Mouse (Mus musculus): Measurements from ENCODE around the gene Lamtor1.

The Lamtor1 gene

GRCm38 (mm10) chr7:101905561-101906286 lies at the start of gene Lamtor1:
Lamtor1 (plus strand) TSS chr7:101905904.
- peak; percentile 100 for DNase-seq

DNA sequence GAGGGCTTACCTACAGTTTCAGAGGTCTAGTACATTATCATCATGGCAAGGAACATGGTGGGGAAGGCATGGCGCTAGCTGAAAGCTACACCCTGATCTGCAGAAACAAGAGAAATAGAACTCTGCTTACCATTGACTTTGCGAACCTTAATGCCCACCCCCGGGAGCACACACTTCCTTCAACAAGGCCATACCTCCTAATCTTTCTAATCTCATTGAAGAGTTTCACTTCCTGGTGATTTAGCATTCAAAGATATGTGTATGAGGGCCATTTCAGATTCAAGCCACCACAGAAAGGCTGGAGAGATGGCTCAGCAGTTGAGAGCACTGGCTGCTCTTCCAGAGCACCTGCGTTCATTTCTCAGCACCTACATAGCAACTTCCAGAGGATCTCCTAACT lies 48.6 kb upstream of the Lamtor1 start, which contains the start of gene Folr2:
Gene Folr2 (minus strand): TSS at position 101 of the 400 bp plus-strand sequence.
- DNase-seq: no peak

GRCm38 (mm10) chr7:101858362-101858761 lies 47.3 kb upstream of the Lamtor1 start:
- DNase-seq: no peak

DNA sequence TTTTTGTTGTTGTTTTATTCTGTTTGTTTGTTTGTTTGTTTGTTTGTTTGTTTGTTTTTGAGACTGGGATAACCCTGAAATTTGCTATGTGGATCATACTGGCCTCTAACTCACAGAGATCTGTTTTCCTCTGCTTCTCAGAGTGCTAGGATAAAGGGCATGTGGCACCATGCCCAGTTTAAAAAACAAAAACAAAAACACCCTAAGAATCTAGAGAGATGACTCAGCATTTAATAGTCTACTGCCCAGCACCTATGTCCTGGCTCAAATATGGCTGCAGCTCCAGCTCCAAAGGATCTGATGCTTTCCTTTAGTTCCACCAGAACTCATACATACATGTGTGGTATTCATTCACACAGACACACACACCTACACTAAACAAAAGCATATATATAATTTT lies 44.7 kb upstream of the Lamtor1 start:
- peak; percentile 56 to 76 for DNase-seq

- DNase-seq: no peak
Observed at GRCm38 (mm10) chr7:101862291-101862690, 43.4 kb upstream of the Lamtor1 start.

GRCm38 (mm10) chr7:101863415-101863814 lies 42.3 kb upstream of the Lamtor1 start, which contains the start of gene Anapc15:
Anapc15 (plus strand) TSS chr7:101863715.
- DNase-seq: no peak

DNA sequence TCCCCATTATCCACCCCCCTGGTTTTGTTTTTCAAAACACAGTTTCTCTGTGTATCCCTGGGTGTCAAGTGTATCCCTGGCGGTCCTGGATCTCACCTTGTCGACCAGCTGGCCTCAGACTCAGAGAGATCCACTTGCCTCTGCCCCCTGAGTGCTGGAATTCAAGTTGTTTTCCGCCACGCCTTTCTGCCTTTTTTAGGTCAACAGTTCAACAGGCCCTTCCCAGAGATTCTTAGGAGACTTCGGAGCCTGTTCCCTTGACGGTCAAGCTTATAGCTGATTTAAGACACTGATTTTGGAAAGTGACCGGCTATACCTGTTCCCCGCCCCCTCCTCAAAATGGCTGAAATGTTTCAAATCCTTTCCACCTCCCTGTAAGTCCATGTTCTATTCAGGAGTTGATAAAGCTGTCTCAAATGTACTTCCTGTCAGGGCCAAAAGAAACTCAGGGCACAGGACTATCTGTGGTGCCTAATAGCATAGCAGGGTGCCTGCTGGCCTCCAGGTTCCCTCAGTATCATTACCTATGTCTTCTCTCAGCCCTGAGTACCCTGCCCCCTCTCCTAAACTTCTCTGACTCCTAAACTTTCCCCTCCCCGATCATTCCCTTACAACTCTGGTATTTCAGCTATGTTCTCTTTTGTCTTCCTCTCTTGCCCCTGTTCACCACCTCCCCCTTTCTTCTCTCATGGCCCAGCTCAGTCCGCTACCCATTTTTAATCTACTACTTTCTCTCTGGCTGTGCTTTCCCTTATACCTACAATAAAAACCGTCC lies 39.0 kb upstream of the Lamtor1 start:
- peak in 1 of 2 experiments; percentile 30 for DNase-seq

DNA sequence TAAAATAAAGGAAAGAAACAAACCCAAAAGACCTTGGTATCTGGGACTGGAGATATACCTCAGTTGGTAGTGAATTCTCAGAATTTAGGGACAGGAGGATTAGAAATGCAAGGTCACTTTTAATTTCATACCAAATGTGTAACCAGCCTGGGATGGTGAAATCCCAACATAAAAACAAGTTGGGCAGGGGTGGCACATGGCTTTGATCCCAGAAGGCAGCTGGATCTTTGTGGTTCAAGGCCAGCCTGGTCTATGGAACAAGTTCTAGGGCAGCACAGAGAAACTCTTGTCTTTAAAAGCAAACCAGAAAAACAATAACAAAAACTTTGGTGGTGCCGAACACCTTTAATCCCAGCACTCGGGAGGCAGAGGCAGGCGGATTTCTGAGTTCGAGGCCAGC lies 38.2 kb upstream of the Lamtor1 start:
- no peak for DNase-seq

DNA sequence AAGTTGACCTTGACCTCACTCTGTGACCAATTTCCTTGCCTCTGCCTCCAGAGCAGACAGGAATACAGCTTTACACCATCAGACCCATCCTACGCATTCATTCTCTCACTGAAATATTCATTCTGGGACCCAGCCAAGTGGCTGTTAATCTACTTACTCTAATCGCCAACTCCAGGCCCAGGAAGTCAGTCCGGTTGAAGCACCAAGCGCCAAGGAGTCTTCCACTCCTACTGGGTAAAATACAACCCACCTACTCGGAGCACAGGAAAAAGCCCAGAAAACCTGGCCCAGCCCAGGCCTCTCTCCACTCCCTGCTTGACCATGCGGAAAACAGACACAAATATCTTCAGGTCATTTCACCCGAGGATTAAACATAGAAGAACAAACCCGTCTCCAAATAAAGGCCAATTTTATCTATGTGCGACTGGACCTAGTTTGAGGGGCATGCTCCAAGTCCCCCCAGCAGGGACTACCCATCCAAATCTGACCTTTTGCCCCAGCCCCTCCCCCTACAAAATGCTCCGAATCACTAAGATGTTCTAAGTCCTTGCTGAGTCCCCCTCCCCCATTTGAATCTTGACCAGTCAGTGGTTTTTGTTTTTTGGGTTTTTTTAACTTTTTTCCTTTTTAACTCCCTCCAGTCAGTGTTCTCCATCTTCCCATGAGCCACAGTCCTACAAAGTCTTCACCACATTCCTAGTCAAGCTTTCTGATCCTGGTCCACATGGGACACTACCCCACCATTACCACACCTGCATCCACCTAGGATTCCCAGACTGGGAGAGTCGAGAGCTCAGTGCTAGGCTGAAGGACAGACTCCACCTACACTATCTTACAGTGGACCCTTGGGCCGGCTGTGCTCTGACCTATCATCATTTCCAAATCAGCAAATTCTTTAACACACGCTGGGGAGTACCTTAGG lies 37.2 kb upstream of the Lamtor1 start:
- DNase-seq: peak; percentile 71 to 76

- DNase-seq: peak in 1 of 2 experiments; percentile 58
Observed at GRCm38 (mm10) chr7:101869163-101869500, 36.6 kb upstream of the Lamtor1 start.

- peak; percentile 79 to 88 for DNase-seq
Observed at GRCm38 (mm10) chr7:101870629-101871028, 35.1 kb upstream of the Lamtor1 start, which contains the start of gene Folr1. Folr1 (minus strand) TSS chr7:101870788.

DNA sequence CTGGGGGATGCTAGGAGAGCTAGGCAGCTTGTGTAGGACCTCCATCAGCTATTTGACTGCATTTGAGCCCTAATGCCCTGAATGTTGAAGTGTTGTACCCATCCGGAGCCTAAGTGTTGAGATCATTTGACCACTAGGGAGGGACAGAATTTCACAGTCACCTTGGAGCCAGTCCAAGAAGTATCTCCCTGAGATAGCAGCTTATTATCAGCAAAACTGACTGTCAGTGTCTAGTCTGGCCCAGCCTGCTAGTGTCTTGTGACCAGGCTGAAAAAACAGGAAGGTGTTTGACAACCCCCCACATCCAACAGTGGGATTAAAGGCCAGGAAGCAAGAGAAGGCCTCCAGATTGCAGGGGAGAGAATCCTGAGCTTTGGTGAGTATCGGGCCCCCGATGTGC lies 34.4 kb upstream of the Lamtor1 start:
- DNase-seq: peak; percentile 28 to 45

GRCm38 (mm10) chr7:101875978-101876377 lies 29.7 kb upstream of the Lamtor1 start:
- no peak for DNase-seq

- DNase-seq: no peak
Observed at GRCm38 (mm10) chr7:101880855-101881254, 24.8 kb upstream of the Lamtor1 start.

GRCm38 (mm10) chr7:101882413-101883154 lies 23.1 kb upstream of the Lamtor1 start:
- no peak for DNase-seq

DNA sequence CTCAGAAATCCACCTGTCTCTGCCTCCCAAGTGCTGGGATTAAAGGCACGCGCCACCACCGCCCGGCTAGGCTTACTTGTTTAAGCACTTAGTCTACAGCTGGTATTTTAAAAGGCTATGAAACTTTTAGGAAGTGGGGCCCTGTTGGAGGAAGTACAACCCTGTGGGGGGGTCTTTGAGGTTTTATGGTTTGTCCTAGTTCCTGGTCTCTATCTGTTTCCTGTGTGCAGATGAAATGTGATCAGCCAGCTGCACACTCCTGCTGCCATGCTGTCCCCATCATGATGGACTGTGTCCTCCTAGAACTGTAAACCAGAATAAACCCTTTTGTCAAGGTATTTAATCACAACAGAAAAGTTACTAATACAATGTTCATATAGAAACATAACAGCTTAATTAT lies 21.5 kb upstream of the Lamtor1 start:
- no peak for DNase-seq

GRCm38 (mm10) chr7:101886274-101886673 lies 19.4 kb upstream of the Lamtor1 start:
- DNase-seq: no peak

DNA sequence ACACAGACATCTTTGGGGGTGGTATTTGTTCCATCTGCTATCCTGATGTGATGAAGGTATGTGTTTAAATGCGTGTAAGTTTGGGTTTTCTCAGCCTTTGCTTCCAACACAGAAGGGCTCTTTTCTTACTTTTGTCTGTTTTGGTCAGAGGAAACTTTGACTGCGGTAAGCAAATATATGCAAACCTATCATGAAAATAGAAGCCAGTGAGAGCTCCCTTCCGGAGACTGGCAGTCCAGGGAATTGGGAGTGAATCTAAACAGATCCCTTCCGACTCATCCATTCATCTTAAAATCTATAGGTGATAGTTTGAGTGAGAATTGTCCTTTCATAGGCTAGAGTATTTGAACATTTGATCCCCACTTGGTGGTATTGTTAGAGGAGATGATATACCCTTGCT lies 17.2 kb upstream of the Lamtor1 start:
- DNase-seq: no peak

DNA sequence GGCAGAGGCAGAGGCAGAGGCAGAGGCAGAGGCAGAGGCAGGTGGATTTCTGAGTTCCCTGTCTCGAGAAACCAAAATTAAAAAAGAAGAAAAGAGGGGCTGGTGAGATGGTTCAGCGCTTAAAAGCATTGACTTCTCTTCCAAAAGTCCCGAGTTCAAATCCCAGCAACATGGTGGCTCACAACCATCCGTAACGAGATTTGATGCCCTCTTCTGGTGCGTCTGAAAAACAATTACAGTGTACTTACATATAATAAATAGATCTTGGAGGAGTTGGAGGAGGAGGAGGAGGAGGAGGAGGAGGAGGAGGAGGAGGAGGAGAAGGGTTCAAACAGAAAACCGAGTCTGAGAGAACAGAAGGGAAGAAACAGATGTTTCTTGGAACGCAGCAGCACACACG lies 10.0 kb upstream of the Lamtor1 start:
- DNase-seq: no peak

GRCm38 (mm10) chr7:101896104-101897066 lies 9.3 kb upstream of the Lamtor1 start:
- DNase-seq: peak; percentile 99
